Mouse (Mus musculus): ENCODE results near the gene Rimbp2. TPM values are rescaled to one million over a fixed set of nuclear protein-coding genes. Genes with fewer than 3 reads are reported as not detected.
A peak's percentile ranks its signal among the peaks of the same experiment; 100 is the strongest.
"Not testable (repeated sequence)": the region's sequence is repeated elsewhere in the genome, so short reads cannot be mapped to it uniquely, and the experiment has no call there.

Rimbp2 gene
- polyA plus RNA-seq, 1 experiment from 2014 or later, result 0.05 TPM

DNA sequence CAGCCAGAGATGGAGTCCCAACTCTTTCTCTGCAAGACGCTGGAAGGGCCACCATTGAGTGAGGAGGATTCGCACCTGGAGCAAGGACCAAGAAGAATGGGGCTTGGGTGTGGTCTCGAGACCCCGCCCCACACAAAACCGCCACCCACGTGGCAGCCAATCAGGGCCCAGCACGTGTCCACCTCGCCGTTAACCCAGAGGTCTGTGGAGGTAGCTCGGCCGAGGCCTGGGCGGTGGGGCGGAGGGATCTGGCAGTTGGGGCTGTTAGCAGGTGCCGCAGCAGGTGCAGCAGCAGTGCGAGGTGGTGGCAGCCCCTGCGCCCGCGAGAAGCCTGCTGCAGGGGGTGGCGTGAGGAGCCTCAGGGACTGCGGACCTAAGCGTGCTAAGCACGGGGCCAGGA lies 217.4 kb downstream of the Rimbp2 start:
- Histone ChIP-seq H3K36me3 (no peaks in the 10 kb centered on the region), H3K9me3 (no peaks in the 10 kb centered on the region), H3K4me1 (no peaks in the 10 kb centered on the region), H3K4me2 (no peak overlapping the region), H3K4me3 (no peak overlapping the region), H3K27ac (no peak overlapping the region), H3K27me3 (peaks cover 21% of the 10 kb centered on the region; the same call in 1 of the 2 replicates), H3K9ac (no peak overlapping the region)
- 0 out of 2 replicates have a peak, but pooled peaks have one; percentile 10 for ATAC-seq (ENCODE audit: insufficient number of reproducible peaks, low FRiP score, low TSS enrichment, low read depth)
- WGBS, result 74% methylated on average over 22 of the region's 22 CpGs

DNA sequence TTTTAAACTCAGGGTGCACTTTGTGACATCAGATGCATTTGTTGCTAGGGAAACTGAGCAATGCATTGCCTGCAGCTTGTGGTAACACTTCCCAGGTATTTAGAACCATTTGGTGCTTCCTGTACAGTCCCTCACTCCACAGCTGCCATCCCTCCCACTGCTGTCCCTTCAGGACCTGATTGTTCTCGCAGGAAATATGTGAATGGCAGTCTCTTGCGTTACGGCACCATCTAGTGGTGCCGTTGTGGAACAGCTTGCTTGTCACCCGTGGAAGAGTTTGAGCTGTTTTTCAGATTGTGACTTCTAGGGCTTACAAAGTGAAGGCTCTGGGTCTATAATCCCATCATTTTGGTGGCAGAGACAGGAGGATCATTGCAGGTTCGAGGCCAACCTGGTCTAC lies 219.3 kb downstream of the Rimbp2 start:
- peaks cover 10% of the 10 kb centered on the region; the same call in 1 of the 2 replicates for H3K27me3 ChIP-seq
- ATAC-seq (ENCODE audit: insufficient number of reproducible peaks, low FRiP score, low TSS enrichment, low read depth), result no peak
- H3K27ac ChIP-seq, result no peak overlapping the region
- no peak overlapping the region for H3K4me3 ChIP-seq
- no peak overlapping the region for H3K9ac ChIP-seq
- no peak overlapping the region for H3K4me2 ChIP-seq
- no peaks in the 10 kb centered on the region for H3K4me1 ChIP-seq
- H3K36me3 ChIP-seq, result no peaks in the 10 kb centered on the region
- H3K9me3 ChIP-seq, result no peaks in the 10 kb centered on the region
- 2% methylated on average over 6 of the region's 6 CpGs for WGBS

- Histone ChIP-seq H3K27ac (no peak overlapping the region), H3K4me3 (no peak overlapping the region), H3K9ac (no peak overlapping the region), H3K4me1 (no peaks in the 10 kb centered on the region), H3K9me3 (no peaks in the 10 kb centered on the region), H3K36me3 (no peaks in the 10 kb centered on the region), H3K27me3 (0 out of 2 replicates have a peak, but pooled peaks cover 5% of the 10 kb centered on the region), H3K4me2 (no peak overlapping the region)
- 65% methylated on average over 11 of the region's 11 CpGs for WGBS
- no peak for ATAC-seq (ENCODE audit: insufficient number of reproducible peaks, low FRiP score, low TSS enrichment, low read depth)
Observed at GRCm38 (mm10) chr5:128732416-128733014, 220.8 kb downstream of the Rimbp2 start.

GRCm38 (mm10) chr5:128730634-128731033 lies 222.7 kb downstream of the Rimbp2 start:
- no peaks in the 10 kb centered on the region for H3K9me3 ChIP-seq
- ATAC-seq (ENCODE audit: insufficient number of reproducible peaks, low FRiP score, low TSS enrichment, low read depth), result no peak
- H3K36me3 ChIP-seq, result no peaks in the 10 kb centered on the region
- H3K4me3 ChIP-seq, result no peak overlapping the region
- no peak overlapping the region for H3K9ac ChIP-seq
- 41% methylated on average over 5 of the region's 5 CpGs for WGBS
- no peaks in the 10 kb centered on the region for H3K4me1 ChIP-seq
- no peak overlapping the region for H3K27ac ChIP-seq
- H3K4me2 ChIP-seq, result no peak overlapping the region
- no peaks in the 10 kb centered on the region for H3K27me3 ChIP-seq

- 66% methylated on average over 5 of the region's 5 CpGs for WGBS
- no peak overlapping the region for H3K4me2 ChIP-seq
- H3K4me1 ChIP-seq, result no peaks in the 10 kb centered on the region
- no peaks in the 10 kb centered on the region for H3K9me3 ChIP-seq
- ATAC-seq (ENCODE audit: insufficient number of reproducible peaks, low FRiP score, low TSS enrichment, low read depth), result no peak
- H3K4me3 ChIP-seq, result no peak overlapping the region
- H3K27me3 ChIP-seq, result no peaks in the 10 kb centered on the region
- H3K27ac ChIP-seq, result no peak overlapping the region
- no peak overlapping the region for H3K9ac ChIP-seq
- no peaks in the 10 kb centered on the region for H3K36me3 ChIP-seq
Observed at GRCm38 (mm10) chr5:128729341-128729740, 223.9 kb downstream of the Rimbp2 start.

GRCm38 (mm10) chr5:128720461-128720860 lies 232.8 kb downstream of the Rimbp2 start:
- not testable (repeated sequence) for H3K4me1 ChIP-seq; H3K9me3 ChIP-seq; H3K9ac ChIP-seq; H3K36me3 ChIP-seq; ATAC-seq (ENCODE audit: insufficient number of reproducible peaks, low FRiP score, low TSS enrichment, low read depth); H3K4me2 ChIP-seq; H3K27me3 ChIP-seq; H3K27ac ChIP-seq; H3K4me3 ChIP-seq
- WGBS, result 84% methylated on average over 11 of the region's 11 CpGs

GRCm38 (mm10) chr5:128715171-128715570 lies 238.1 kb downstream of the Rimbp2 start:
- no peaks in the 10 kb centered on the region for H3K9me3 ChIP-seq
- no peak for ATAC-seq (ENCODE audit: insufficient number of reproducible peaks, low FRiP score, low TSS enrichment, low read depth)
- no peak overlapping the region for H3K4me3 ChIP-seq
- WGBS, result 78% methylated on average over 16 of the region's 16 CpGs
- H3K36me3 ChIP-seq, result no peaks in the 10 kb centered on the region
- 0 out of 2 replicates have a peak, but pooled peaks cover 3% of the 10 kb centered on the region for H3K4me1 ChIP-seq
- no peak overlapping the region for H3K27ac ChIP-seq
- H3K27me3 ChIP-seq, result no peaks in the 10 kb centered on the region
- no peak overlapping the region for H3K4me2 ChIP-seq
- no peak overlapping the region for H3K9ac ChIP-seq

GRCm38 (mm10) chr5:128711847-128712246 lies 241.4 kb downstream of the Rimbp2 start:
- no peak overlapping the region for H3K4me3 ChIP-seq
- no peak for ATAC-seq (ENCODE audit: insufficient number of reproducible peaks, low FRiP score, low TSS enrichment, low read depth)
- no peak overlapping the region for H3K9ac ChIP-seq
- H3K27ac ChIP-seq, result no peak overlapping the region
- H3K9me3 ChIP-seq, result no peaks in the 10 kb centered on the region
- H3K36me3 ChIP-seq, result no peaks in the 10 kb centered on the region
- H3K27me3 ChIP-seq, result no peaks in the 10 kb centered on the region
- 0 out of 2 replicates have a peak, but pooled peaks cover 3% of the 10 kb centered on the region for H3K4me1 ChIP-seq
- WGBS, result 88% methylated on average over 6 of the region's 6 CpGs
- no peak overlapping the region for H3K4me2 ChIP-seq

DNA sequence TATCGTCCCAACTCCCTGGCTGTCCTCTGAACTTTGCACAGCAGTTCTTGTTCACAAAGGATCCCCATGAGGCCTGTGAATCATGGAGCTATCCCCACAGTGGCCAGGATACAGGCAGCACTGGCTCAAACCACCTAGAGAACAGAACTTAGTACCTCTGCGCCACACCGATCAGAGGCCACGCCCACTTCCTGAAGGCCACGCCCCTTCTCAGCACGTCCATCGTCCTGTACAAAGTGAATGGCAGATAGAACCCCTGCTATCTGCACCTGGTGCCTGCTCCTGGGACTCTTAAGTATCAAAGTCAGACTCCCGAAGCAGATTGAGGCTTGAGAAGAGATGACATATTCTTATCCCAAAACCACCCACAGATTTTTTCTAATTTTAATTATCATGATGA lies 242.7 kb downstream of the Rimbp2 start:
- H3K27ac ChIP-seq, result no peak overlapping the region
- no peak for ATAC-seq (ENCODE audit: insufficient number of reproducible peaks, low FRiP score, low TSS enrichment, low read depth)
- no peaks in the 10 kb centered on the region for H3K9me3 ChIP-seq
- no peaks in the 10 kb centered on the region for H3K36me3 ChIP-seq
- no peaks in the 10 kb centered on the region for H3K27me3 ChIP-seq
- 0 out of 2 replicates have a peak, but pooled peaks cover 3% of the 10 kb centered on the region for H3K4me1 ChIP-seq
- WGBS, result 29% methylated on average over 8 of the region's 8 CpGs
- H3K4me3 ChIP-seq, result no peak overlapping the region
- H3K4me2 ChIP-seq, result no peak overlapping the region
- no peak overlapping the region for H3K9ac ChIP-seq

GRCm38 (mm10) chr5:128708929-128709328 lies 244.4 kb downstream of the Rimbp2 start:
- Histone ChIP-seq H3K27ac (no peak overlapping the region), H3K9ac (no peak overlapping the region), H3K4me1 (peaks cover 6% of the 10 kb centered on the region), H3K4me3 (no peak overlapping the region), H3K4me2 (no peak overlapping the region), H3K27me3 (no peaks in the 10 kb centered on the region), H3K36me3 (no peaks in the 10 kb centered on the region), H3K9me3 (no peaks in the 10 kb centered on the region)
- ATAC-seq (ENCODE audit: insufficient number of reproducible peaks, low FRiP score, low TSS enrichment, low read depth), result no peak
- 73% methylated on average over 5 of the region's 5 CpGs for WGBS

All from limb, embryonic 15.5 days (tissue).